Mouse (Mus musculus): ENCODE results near the gene Pde9a. TPM values are rescaled to one million over a fixed set of nuclear protein-coding genes. Genes with fewer than 3 reads are reported as not detected.
A peak's percentile ranks its signal among the peaks of the same experiment; 100 is the strongest.

Gene Pde9a
- total RNA-seq, 2 experiments from 2014 or later, result 0.29 TPM; not detected in 1

DNA sequence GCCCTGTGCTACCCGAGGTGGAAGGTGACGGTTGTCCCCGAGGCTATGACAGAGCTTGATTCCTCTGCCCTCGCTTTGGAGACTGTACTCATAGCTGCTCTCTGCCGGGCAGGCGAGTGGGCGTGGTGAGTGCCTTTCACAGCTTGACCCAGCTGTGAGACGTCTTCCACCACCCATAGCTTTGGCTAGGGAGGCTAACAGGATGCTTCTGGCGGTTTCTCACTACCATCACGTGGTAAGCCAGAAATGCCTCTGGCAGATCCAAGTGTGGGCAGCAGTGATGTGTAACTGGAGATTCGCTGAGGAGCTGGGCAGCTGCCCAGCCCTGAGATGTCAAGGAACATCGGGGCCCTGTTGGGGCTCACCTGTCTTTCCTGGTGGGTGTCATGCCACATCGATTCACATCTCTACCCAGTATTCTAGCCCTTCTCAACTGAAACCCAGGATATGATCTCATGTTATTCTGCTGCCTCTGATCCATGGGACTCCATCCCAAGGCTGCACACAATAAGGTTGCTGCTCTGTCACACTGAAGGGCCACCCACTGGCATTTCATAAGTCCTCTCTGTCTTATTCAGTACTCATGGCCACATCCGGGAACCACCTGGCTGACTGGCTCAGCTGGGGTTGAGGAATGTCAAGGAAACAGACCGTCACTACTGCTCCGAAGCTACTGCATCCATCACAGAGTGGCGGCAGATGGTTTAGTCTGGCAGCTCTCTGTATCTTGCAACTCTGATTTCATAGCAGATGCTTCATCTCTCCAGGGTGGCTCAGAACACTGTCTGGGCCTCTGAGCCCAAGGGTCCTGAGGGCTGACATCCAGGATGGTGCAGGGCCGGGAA is 70.9 kb downstream of the Pde9a start:
- ATAC-seq (ENCODE audit: poor library complexity, severe bottlenecking), result peak; percentile 10; the same call in 1 of the 2 replicates

- ATAC-seq (ENCODE audit: poor library complexity, severe bottlenecking), result no peak
These were observed 74.4 kb downstream of the Pde9a start for GRCm38 (mm10) chr17:31460416-31460815.

- ATAC-seq (ENCODE audit: poor library complexity, severe bottlenecking), result no peak
These were observed 76.5 kb downstream of the Pde9a start for GRCm38 (mm10) chr17:31462506-31462905.

- ATAC-seq (ENCODE audit: poor library complexity, severe bottlenecking), result no peak
These were observed 80.8 kb downstream of the Pde9a start for GRCm38 (mm10) chr17:31466854-31467253.

DNA sequence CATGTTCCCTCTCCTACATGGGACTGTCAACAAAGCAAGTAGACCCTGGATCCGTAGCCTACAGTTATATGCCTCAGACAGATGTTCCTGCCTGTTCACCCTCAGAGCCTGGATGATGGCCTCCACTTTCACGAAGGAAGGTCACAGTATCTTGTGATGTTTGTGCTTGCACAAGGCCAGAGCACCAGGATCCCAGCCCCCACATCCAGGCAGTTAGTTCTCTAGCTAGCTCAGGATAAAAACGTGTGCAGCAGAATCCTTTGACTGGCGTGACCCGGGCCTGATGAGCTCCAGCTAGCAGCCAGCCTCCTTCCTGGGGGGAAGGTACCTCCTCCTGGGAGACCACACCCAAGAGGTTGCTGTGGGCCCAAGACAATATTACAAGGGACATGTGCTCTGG is 82.5 kb downstream of the Pde9a start:
- no peak for ATAC-seq (ENCODE audit: poor library complexity, severe bottlenecking)

GRCm38 (mm10) chr17:31470766-31471418 is 84.9 kb downstream of the Pde9a start:
- ATAC-seq (ENCODE audit: poor library complexity, severe bottlenecking), result no peak

GRCm38 (mm10) chr17:31474388-31474787 is 88.4 kb downstream of the Pde9a start:
- no peak for ATAC-seq (ENCODE audit: poor library complexity, severe bottlenecking)

DNA sequence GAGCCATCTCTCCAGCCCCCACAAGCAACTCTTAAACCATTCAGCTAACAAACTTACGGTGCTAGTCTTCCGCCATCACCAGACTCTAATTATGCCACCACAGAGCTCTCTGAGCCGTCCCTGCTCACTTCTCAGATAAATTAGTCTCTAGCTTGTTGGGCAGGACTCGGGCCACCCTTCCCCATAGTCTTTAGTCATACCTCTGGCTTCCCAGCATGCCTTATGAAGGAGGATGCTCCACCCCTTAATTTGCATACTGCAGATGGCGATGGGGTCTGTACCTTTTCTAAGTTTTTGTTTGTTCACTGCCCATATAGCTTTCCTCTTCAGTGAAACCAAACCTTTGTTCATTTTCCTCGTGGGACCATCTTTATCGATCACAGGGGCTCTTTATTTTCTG is 92.6 kb downstream of the Pde9a start:
- no peak for ATAC-seq (ENCODE audit: poor library complexity, severe bottlenecking)

GRCm38 (mm10) chr17:31479108-31479844 is 93.3 kb downstream of the Pde9a start:
- no peak for ATAC-seq (ENCODE audit: poor library complexity, severe bottlenecking)

DNA sequence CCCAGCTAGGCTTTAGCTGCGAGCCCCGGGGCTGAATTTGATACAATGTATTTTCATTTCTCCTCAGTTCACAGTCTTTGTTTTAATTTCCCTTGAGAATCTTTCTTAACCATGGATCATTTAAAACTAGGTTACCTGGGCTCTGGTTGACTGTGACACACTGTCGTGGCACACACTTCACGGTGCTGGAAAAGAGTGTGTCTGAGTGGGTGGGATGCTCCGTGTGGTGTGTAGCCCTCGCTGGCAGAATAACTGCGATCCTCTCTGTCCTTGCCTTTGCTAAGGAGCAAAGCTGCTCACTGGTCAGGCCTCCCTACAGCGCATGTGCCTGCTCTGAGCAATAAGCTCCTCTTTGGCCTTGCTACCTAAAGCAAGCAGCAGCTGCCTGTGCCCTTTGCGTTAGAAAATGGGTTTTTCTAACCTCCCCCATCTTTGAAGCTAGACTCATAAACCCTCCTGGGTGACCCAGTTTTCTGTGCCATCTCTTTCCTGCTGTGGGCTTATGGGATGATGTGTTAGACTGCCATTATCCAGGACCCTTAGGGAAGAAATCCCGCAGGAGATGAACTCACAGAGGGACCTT is 100.7 kb downstream of the Pde9a start:
- no peak for ATAC-seq (ENCODE audit: poor library complexity, severe bottlenecking)

GRCm38 (mm10) chr17:31487433-31488060 is 101.5 kb downstream of the Pde9a start:
- no peak for ATAC-seq (ENCODE audit: poor library complexity, severe bottlenecking)

DNA sequence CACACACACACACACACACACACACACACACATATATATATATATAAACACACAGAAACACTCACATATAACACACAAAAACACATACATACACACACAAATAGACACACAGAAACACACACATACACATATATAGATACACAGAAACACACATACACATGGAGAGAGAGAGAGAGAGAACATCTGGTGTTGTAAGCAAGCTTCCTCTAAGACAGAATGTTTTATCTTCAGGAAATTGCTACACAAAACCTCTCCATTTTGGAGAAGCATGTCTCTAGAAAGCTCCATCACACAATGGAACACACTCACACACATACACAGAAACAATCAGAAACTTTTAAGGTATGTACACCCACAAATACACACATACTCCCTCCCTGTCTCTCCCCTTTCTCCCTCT is 105.3 kb downstream of the Pde9a start:
- peak; percentile 63 for ATAC-seq (ENCODE audit: poor library complexity, severe bottlenecking)

GRCm38 (mm10) chr17:31492416-31492815 is 106.4 kb downstream of the Pde9a start:
- peak; percentile 89 for ATAC-seq (ENCODE audit: poor library complexity, severe bottlenecking)

DNA sequence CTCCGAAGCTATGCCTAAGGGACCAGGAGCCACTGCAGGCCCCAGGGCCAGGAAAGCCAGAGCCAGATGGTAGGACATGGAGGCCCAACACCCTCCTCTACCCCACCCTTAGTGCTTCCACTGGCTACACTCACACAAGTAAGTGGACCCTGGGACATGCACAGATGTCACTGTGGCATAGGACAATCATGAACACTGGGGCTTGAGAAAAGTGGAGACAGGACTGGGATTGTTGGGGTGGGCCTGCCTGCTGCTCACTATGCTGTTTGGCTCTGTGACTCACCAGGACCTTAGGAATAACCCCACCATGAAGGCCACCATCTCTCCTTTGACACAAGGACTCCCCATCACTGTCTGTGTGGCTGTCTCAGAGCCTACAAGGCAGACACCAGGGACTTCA is 109.0 kb downstream of the Pde9a start:
- no peak for ATAC-seq (ENCODE audit: poor library complexity, severe bottlenecking)

GRCm38 (mm10) chr17:31497726-31498125 is 111.7 kb downstream of the Pde9a start:
- ATAC-seq (ENCODE audit: poor library complexity, severe bottlenecking), result no peak

GRCm38 (mm10) chr17:31499725-31500124 is 113.7 kb downstream of the Pde9a start:
- ATAC-seq (ENCODE audit: poor library complexity, severe bottlenecking), result no peak

GRCm38 (mm10) chr17:31500416-31500815 is 114.4 kb downstream of the Pde9a start:
- no peak for ATAC-seq (ENCODE audit: poor library complexity, severe bottlenecking)

- no peak for ATAC-seq (ENCODE audit: poor library complexity, severe bottlenecking)
These were observed 114.9 kb downstream of the Pde9a start for GRCm38 (mm10) chr17:31500908-31501307.

DNA sequence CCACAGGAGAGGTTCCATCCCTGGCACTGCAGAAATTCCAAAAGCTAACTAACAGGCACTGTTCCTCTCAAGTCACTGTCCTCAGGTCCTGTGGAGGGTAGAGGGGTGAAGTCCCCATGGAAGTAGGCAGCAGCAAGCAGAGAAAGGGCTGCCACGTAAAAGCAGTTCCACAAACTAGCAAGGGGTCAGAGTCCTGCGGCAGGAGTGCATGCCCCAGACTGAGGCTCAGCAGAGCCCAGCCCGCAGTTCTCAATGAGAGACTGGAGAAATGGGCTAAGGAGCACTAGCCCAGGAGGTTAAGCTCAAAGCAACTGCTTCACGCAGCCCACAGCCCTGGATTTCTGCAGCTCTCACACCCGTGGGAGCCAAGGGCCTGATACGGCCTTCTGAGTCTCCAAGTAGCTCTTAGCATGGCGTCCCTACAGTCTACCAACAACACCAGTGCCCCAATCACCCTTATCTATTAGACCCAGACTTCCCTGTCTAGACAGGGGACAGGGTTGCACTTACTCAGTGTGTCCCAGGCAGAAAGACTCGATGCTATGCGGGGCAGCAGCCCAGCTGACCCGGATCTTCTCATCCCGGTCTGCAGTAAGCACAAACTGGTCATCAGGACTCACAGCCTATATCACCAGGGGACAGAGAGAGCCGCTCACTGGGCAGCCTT is 116.4 kb downstream of the Pde9a start:
- ATAC-seq (ENCODE audit: poor library complexity, severe bottlenecking), result no peak

GRCm38 (mm10) chr17:31503337-31503736 is 117.3 kb downstream of the Pde9a start:
- ATAC-seq (ENCODE audit: poor library complexity, severe bottlenecking), result no peak
